20 mouse cellular contexts compared by ENCODE assay signal in the genomic region with DNA sequence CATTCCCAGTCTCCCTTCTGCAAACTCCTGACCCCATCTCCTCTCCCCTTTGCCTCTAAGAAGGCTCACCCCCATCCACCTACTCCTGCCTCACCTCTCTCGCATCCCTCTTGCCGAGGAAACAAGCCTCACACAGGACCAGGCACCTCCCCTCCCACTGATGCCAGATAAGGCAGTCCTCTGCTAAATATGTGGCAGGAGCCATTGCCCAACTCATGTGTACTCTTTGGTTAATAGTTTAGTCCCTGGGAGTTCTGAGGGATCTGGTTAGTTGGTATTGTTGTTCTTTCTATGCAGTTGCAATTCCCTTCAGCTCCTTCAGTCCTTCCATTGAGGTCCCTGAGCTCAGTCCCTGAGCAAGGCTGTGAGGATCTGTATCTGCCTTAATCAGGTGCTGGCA.
"Had no signal": no experiment of that assay in that cellular context is flagged by ENCODE, and none has a peak within 500 bp of the region (broad histone marks: within the 10 kb centered on the region; RNA-seq: fewer than 3 reads in every experiment).

No protein-coding gene starts in this region.

- H3K27me3 ChIP-seq: intestine, embryonic 15.5 days; kidney, embryonic 15.5 days; limb, embryonic 12.5 days; limb, embryonic 15.5 days; midbrain, embryonic 12.5 days; midbrain, embryonic 15.5 days; neural tube, embryonic 12.5 days; neural tube, embryonic 15.5 days had no signal

- H3K9me3 ChIP-seq: intestine, embryonic 15.5 days; kidney, embryonic 15.5 days; limb, embryonic 12.5 days; limb, embryonic 15.5 days; midbrain, embryonic 12.5 days; midbrain, embryonic 15.5 days; neural tube, embryonic 12.5 days; neural tube, embryonic 15.5 days had no signal

- H3K36me3 ChIP-seq: intestine, embryonic 15.5 days; kidney, embryonic 15.5 days; limb, embryonic 12.5 days; limb, embryonic 15.5 days; midbrain, embryonic 12.5 days; midbrain, embryonic 15.5 days; neural tube, embryonic 12.5 days; neural tube, embryonic 15.5 days had no signal

- DNase-seq: kidney, adult 11 months; kidney, adult 8-10 months; kidney, postnatal 10 days; kidney, postnatal 36 days; left cerebral cortex, postnatal 4 days; lung, embryonic 14.5 days; lung, postnatal 10 days; lung, postnatal 4 days; retina, postnatal 1 day; right cerebral cortex, postnatal 25 days; thymus, adult 18-20 months; thymus, postnatal 36 days had no signal

- H3K4me1 ChIP-seq: intestine, embryonic 15.5 days; kidney, embryonic 15.5 days; limb, embryonic 12.5 days; limb, embryonic 15.5 days; midbrain, embryonic 12.5 days; midbrain, embryonic 15.5 days; neural tube, embryonic 12.5 days; neural tube, embryonic 15.5 days had no signal

- H3K9ac ChIP-seq: intestine, embryonic 15.5 days; kidney, embryonic 15.5 days; limb, embryonic 12.5 days; limb, embryonic 15.5 days; lung, embryonic 14.5 days; midbrain, embryonic 12.5 days; midbrain, embryonic 15.5 days; neural tube, embryonic 12.5 days; neural tube, embryonic 15.5 days had no signal

- H3K4me3 ChIP-seq: intestine, embryonic 15.5 days; kidney, embryonic 15.5 days; limb, embryonic 12.5 days; limb, embryonic 15.5 days; midbrain, embryonic 12.5 days; midbrain, embryonic 15.5 days; neural tube, embryonic 12.5 days; neural tube, embryonic 15.5 days had no signal

- H3K27ac ChIP-seq: intestine, embryonic 15.5 days; kidney, embryonic 15.5 days; limb, embryonic 12.5 days; limb, embryonic 15.5 days; midbrain, embryonic 12.5 days; midbrain, embryonic 15.5 days; neural tube, embryonic 12.5 days; neural tube, embryonic 15.5 days had no signal

- ATAC-seq: intestine, embryonic 15.5 days; midbrain, embryonic 15.5 days had no signal

- H3K4me2 ChIP-seq: intestine, embryonic 15.5 days; kidney, embryonic 15.5 days; limb, embryonic 12.5 days; limb, embryonic 15.5 days; lung, embryonic 14.5 days; midbrain, embryonic 12.5 days; midbrain, embryonic 15.5 days; neural tube, embryonic 12.5 days; neural tube, embryonic 15.5 days had no signal
